Mouse (Mus musculus): ENCODE results near the gene Cyp2d10. TPM values are rescaled to one million over a fixed set of nuclear protein-coding genes. Genes with fewer than 3 reads are reported as not detected.

Cyp2d10 gene
- total RNA-seq, 1 experiment, result not detected

DNA sequence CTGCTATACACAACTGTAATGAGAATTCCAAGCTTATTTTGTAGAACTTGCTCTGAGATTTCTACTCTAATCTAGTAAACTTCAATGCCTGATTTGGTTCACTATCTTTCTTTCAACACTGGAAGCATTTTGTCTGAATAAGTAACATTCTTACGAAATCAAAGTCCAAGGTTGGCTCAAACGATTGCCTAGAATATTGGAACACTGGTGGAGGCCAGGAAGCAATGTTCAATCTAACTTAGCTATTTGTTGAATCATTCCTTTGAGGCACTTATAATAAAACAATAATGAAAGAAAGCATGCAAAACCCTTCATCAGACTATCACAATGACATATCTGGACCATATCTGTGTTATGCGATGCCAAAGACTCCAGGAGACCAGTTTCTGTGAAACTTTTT lies 27.5 kb upstream of the Cyp2d10 start:
- DNase-seq (ENCODE audit: low read depth, low spot score), result no peak
- H3K9ac ChIP-seq (ENCODE audit: insufficient read depth, low read depth, low read length, poor library complexity, severe bottlenecking), result no peak overlapping the region
- no peaks in the 10 kb centered on the region for H3K4me1 ChIP-seq (ENCODE audit: control insufficient read depth in 2 of 2, insufficient read depth in 2 of 2, low read length in 2 of 2, poor library complexity in 1 of 2)
- no peak overlapping the region for H3K4me3 ChIP-seq (ENCODE audit: insufficient read depth in 1 of 2, low read depth in 1 of 2, low read length in 2 of 2, poor library complexity in 1 of 2, severe bottlenecking in 1 of 2)
- H3K9me3 ChIP-seq (ENCODE audit: control insufficient read depth, insufficient read depth, low read depth, low read length), result peaks cover 2% of the 10 kb centered on the region; the same call in 1 of the 2 replicates
- no peak overlapping the region for H3K27ac ChIP-seq (ENCODE audit: insufficient read depth, low read depth, low read length, poor library complexity, severe bottlenecking)
- H3K36me3 ChIP-seq (ENCODE audit: control insufficient read depth, insufficient read depth, low read length, poor library complexity, severe bottlenecking), result no peaks in the 10 kb centered on the region
- TF ChIP-seq HCFC1 (IDR thresholded peaks at IDR 0.05; ENCODE audit: borderline replicate concordance, insufficient read depth, low read length) (no peak), ZC3H11A (IDR thresholded peaks at IDR 0.05; ENCODE audit: borderline replicate concordance, low read depth, low read length) (no peak), ZNF384 (IDR thresholded peaks at IDR 0.05; ENCODE audit: low read depth, low read length) (no peak), MAFK (IDR thresholded peaks at IDR 0.05; ENCODE audit: insufficient read depth, low read depth, low read length) (no peak), CHD2 (IDR thresholded peaks at IDR 0.05; ENCODE audit: low read depth, low read length) (no peak)
- in situ Hi-C loops (cut with MboI; ENCODE audit: low sequenced_read_pairs in 2 of 2, unreplicated experiment in 2 of 2), result no loop called here

DNA sequence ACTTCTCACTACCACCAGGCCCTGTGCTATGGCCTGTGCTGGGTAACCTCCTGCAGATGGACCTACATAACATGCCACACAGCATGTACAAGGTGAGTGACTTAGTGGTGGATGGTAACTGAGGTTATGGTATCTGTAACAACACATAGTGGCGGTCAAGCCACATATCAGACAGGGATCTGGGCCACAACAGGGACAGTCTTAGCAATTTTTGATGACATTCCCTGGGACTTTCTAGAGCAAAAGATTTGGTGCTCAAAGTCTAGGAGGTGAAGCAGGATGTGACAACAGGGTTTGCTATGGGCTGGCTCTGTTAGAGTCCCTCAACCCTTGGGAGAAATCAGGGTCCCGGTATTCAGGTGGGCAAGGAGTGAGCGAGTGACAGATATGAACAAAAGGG lies 26.6 kb upstream of the Cyp2d10 start:
- no peak for TF ChIP-seq ZC3H11A (IDR thresholded peaks at IDR 0.05; ENCODE audit: borderline replicate concordance, low read depth, low read length)
- no peak for TF ChIP-seq ZNF384 (IDR thresholded peaks at IDR 0.05; ENCODE audit: low read depth, low read length)
- no peak for TF ChIP-seq MAFK (IDR thresholded peaks at IDR 0.05; ENCODE audit: insufficient read depth, low read depth, low read length)
- TF ChIP-seq CHD2 (IDR thresholded peaks at IDR 0.05; ENCODE audit: low read depth, low read length), result no peak
- TF ChIP-seq HCFC1 (IDR thresholded peaks at IDR 0.05; ENCODE audit: borderline replicate concordance, insufficient read depth, low read length), result no peak
- Histone ChIP-seq H3K9me3 (ENCODE audit: control insufficient read depth, insufficient read depth, low read depth, low read length) (peaks cover 2% of the 10 kb centered on the region; the same call in 1 of the 2 replicates), H3K4me3 (ENCODE audit: insufficient read depth in 1 of 2, low read depth in 1 of 2, low read length in 2 of 2, poor library complexity in 1 of 2, severe bottlenecking in 1 of 2) (no peak overlapping the region), H3K4me1 (ENCODE audit: control insufficient read depth in 2 of 2, insufficient read depth in 2 of 2, low read length in 2 of 2, poor library complexity in 1 of 2) (no peaks in the 10 kb centered on the region), H3K36me3 (ENCODE audit: control insufficient read depth, insufficient read depth, low read length, poor library complexity, severe bottlenecking) (no peaks in the 10 kb centered on the region), H3K27ac (ENCODE audit: insufficient read depth, low read depth, low read length, poor library complexity, severe bottlenecking) (no peak overlapping the region), H3K9ac (ENCODE audit: insufficient read depth, low read depth, low read length, poor library complexity, severe bottlenecking) (no peak overlapping the region)
- DNase-seq (ENCODE audit: low read depth, low spot score), result no peak
- in situ Hi-C loops (cut with MboI; ENCODE audit: low sequenced_read_pairs in 2 of 2, unreplicated experiment in 2 of 2), result no loop called here

DNA sequence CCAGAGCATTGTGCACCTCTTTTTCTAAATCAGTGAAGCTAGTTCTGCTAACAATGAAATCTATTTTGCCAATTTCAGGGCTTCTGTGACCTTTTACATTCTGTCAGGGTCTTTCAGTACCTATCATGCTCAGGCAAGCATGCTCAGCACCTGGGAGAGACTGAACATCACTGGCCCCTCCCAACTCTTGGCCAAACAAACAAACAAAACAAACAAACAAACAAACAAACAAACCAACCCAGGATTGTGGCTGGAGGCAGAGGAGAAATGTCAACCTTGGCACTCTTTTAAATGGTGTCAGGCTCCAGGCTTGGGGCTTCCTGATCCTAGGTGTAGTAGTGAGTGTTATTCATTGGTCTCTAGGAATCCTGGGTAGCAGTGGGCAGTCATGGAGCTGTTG lies 26.1 kb upstream of the Cyp2d10 start, which contains the start of gene Cyp2d9:
Cyp2d9 (plus strand) TSS at position 301 of the 400 bp plus-strand sequence.
- TF ChIP-seq CHD2 (IDR thresholded peaks at IDR 0.05; ENCODE audit: low read depth, low read length) (no peak), ZNF384 (IDR thresholded peaks at IDR 0.05; ENCODE audit: low read depth, low read length) (no peak), MAFK (IDR thresholded peaks at IDR 0.05; ENCODE audit: insufficient read depth, low read depth, low read length) (no peak), ZC3H11A (IDR thresholded peaks at IDR 0.05; ENCODE audit: borderline replicate concordance, low read depth, low read length) (no peak), HCFC1 (IDR thresholded peaks at IDR 0.05; ENCODE audit: borderline replicate concordance, insufficient read depth, low read length) (no peak)
- H3K27ac ChIP-seq (ENCODE audit: insufficient read depth, low read depth, low read length, poor library complexity, severe bottlenecking), result no peak within 1 kb of the TSS
- H3K9me3 ChIP-seq (ENCODE audit: control insufficient read depth, insufficient read depth, low read depth, low read length), result peaks cover 2% of the 10 kb centered on the region; the same call in 1 of the 2 replicates
- in situ Hi-C loops (cut with MboI; ENCODE audit: low sequenced_read_pairs in 2 of 2, unreplicated experiment in 2 of 2), result no loop called here
- H3K4me3 ChIP-seq (ENCODE audit: insufficient read depth in 1 of 2, low read depth in 1 of 2, low read length in 2 of 2, poor library complexity in 1 of 2, severe bottlenecking in 1 of 2), result no peak within 1 kb of the TSS
- no peaks in the 10 kb centered on the region for H3K36me3 ChIP-seq (ENCODE audit: control insufficient read depth, insufficient read depth, low read length, poor library complexity, severe bottlenecking)
- no peaks in the 10 kb centered on the region for H3K4me1 ChIP-seq (ENCODE audit: control insufficient read depth in 2 of 2, insufficient read depth in 2 of 2, low read length in 2 of 2, poor library complexity in 1 of 2)
- no peak within 1 kb of the TSS for H3K9ac ChIP-seq (ENCODE audit: insufficient read depth, low read depth, low read length, poor library complexity, severe bottlenecking)
- DNase-seq (ENCODE audit: low read depth, low spot score), result no peak

DNA sequence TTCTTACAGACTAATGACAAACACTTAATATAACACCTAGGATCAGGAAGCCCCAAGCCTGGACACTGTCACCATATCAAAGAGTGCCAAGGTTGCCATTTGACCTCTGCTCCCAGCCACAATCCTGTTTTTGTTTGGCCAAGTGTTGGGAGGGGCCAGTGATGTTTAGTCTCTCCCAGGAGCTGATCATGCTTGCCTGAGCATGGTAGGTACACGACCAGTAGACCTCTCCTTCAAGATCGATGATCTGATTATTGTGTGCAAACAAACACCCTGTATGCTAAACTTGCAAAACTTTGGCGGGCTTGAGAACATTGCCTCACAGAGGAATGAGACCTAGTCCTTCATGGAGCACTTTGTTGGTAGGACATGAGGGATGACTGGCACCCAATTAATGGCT lies 16.5 kb upstream of the Cyp2d10 start:
- H3K36me3 ChIP-seq (ENCODE audit: control insufficient read depth, insufficient read depth, low read length, poor library complexity, severe bottlenecking), result no peaks in the 10 kb centered on the region
- no peaks in the 10 kb centered on the region for H3K4me1 ChIP-seq (ENCODE audit: control insufficient read depth in 2 of 2, insufficient read depth in 2 of 2, low read length in 2 of 2, poor library complexity in 1 of 2)
- H3K4me3 ChIP-seq (ENCODE audit: insufficient read depth in 1 of 2, low read depth in 1 of 2, low read length in 2 of 2, poor library complexity in 1 of 2, severe bottlenecking in 1 of 2), result no peak overlapping the region
- no peaks in the 10 kb centered on the region; the same call in 1 of the 2 replicates for H3K9me3 ChIP-seq (ENCODE audit: control insufficient read depth, insufficient read depth, low read depth, low read length)
- in situ Hi-C loops (cut with MboI; ENCODE audit: low sequenced_read_pairs in 2 of 2, unreplicated experiment in 2 of 2), result no loop called here
- TF ChIP-seq CHD2 (IDR thresholded peaks at IDR 0.05; ENCODE audit: low read depth, low read length), result no peak
- no peak for TF ChIP-seq ZC3H11A (IDR thresholded peaks at IDR 0.05; ENCODE audit: borderline replicate concordance, low read depth, low read length)
- TF ChIP-seq ZNF384 (IDR thresholded peaks at IDR 0.05; ENCODE audit: low read depth, low read length), result no peak
- no peak for TF ChIP-seq HCFC1 (IDR thresholded peaks at IDR 0.05; ENCODE audit: borderline replicate concordance, insufficient read depth, low read length)
- TF ChIP-seq MAFK (IDR thresholded peaks at IDR 0.05; ENCODE audit: insufficient read depth, low read depth, low read length), result no peak
- H3K9ac ChIP-seq (ENCODE audit: insufficient read depth, low read depth, low read length, poor library complexity, severe bottlenecking), result no peak overlapping the region
- no peak for DNase-seq (ENCODE audit: low read depth, low spot score)
- H3K27ac ChIP-seq (ENCODE audit: insufficient read depth, low read depth, low read length, poor library complexity, severe bottlenecking), result no peak overlapping the region

DNA sequence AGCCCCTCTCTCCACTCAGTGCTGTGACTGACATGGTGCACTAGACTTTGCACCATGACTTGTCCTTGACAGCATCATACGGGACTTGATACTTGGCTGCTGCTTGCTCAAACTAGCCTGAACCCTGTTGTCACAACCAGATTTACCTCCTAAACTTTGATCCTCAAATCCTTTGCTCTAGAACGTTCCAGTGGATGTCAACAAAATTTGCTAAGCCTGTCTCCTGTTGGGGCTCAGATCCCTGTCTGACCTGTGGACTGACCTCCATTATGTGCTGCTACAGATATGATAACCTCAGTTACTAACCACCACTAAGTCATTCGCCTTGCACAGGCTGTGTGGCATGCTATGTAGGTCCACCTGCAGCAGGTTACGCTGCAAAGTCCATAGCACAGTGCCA lies 15.9 kb upstream of the Cyp2d10 start:
- in situ Hi-C loops (cut with MboI; ENCODE audit: low sequenced_read_pairs in 2 of 2, unreplicated experiment in 2 of 2), result no loop called here
- no peaks in the 10 kb centered on the region for H3K9me3 ChIP-seq (ENCODE audit: control insufficient read depth, insufficient read depth, low read depth, low read length)
- H3K4me3 ChIP-seq (ENCODE audit: insufficient read depth in 1 of 2, low read depth in 1 of 2, low read length in 2 of 2, poor library complexity in 1 of 2, severe bottlenecking in 1 of 2), result no peak overlapping the region
- TF ChIP-seq HCFC1 (IDR thresholded peaks at IDR 0.05; ENCODE audit: borderline replicate concordance, insufficient read depth, low read length) (no peak), ZNF384 (IDR thresholded peaks at IDR 0.05; ENCODE audit: low read depth, low read length) (no peak), ZC3H11A (IDR thresholded peaks at IDR 0.05; ENCODE audit: borderline replicate concordance, low read depth, low read length) (no peak), CHD2 (IDR thresholded peaks at IDR 0.05; ENCODE audit: low read depth, low read length) (no peak), MAFK (IDR thresholded peaks at IDR 0.05; ENCODE audit: insufficient read depth, low read depth, low read length) (no peak)
- H3K27ac ChIP-seq (ENCODE audit: insufficient read depth, low read depth, low read length, poor library complexity, severe bottlenecking), result no peak overlapping the region
- no peak for DNase-seq (ENCODE audit: low read depth, low spot score)
- H3K36me3 ChIP-seq (ENCODE audit: control insufficient read depth, insufficient read depth, low read length, poor library complexity, severe bottlenecking), result no peaks in the 10 kb centered on the region
- H3K9ac ChIP-seq (ENCODE audit: insufficient read depth, low read depth, low read length, poor library complexity, severe bottlenecking), result no peak overlapping the region
- H3K4me1 ChIP-seq (ENCODE audit: control insufficient read depth in 2 of 2, insufficient read depth in 2 of 2, low read length in 2 of 2, poor library complexity in 1 of 2), result no peaks in the 10 kb centered on the region

Measured in ES-E14 (cell line).